Mouse (Mus musculus): ENCODE results near the gene Sit1. TPM values are rescaled to one million over a fixed set of nuclear protein-coding genes. Genes with fewer than 3 reads are reported as not detected.

Gene Sit1
- not detected for polyA plus RNA-seq (2014; fragmentation: Illumina TruSeq; extraction: RNeasy Lipid Tissue Mini Kit (QIAGEN cat#74804); ENCODE audit: low read depth, low replicate concordance)

DNA sequence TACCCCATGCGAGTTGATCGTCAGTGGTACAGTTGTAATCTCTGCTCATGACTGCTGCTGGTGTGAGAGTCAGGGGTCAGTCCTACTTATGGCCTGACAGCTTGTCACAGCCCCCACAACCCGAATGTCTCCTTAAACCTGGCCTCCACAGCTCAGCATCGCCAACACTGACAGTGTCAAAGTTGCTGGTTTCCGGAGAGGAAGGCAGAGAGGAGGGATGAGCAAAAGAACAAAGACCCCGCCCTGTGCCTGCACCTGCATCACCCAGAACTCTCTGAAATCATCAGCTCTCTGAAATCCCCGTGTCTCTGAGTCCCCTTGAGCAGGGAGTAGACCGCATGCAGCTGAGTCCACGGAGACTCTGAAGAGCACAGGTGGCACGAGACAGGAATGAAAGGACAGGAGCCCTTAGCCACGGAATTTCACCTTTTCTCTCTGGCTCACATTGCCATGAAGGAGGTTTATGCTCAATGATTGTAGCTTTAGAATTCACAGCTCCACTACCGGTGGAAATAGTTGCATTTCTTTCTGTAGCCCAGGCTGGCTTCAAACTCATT lies at the start of gene Sit1:
Gene Sit1 (minus strand): TSS at position 200 of the 557 bp plus-strand sequence.

DNA sequence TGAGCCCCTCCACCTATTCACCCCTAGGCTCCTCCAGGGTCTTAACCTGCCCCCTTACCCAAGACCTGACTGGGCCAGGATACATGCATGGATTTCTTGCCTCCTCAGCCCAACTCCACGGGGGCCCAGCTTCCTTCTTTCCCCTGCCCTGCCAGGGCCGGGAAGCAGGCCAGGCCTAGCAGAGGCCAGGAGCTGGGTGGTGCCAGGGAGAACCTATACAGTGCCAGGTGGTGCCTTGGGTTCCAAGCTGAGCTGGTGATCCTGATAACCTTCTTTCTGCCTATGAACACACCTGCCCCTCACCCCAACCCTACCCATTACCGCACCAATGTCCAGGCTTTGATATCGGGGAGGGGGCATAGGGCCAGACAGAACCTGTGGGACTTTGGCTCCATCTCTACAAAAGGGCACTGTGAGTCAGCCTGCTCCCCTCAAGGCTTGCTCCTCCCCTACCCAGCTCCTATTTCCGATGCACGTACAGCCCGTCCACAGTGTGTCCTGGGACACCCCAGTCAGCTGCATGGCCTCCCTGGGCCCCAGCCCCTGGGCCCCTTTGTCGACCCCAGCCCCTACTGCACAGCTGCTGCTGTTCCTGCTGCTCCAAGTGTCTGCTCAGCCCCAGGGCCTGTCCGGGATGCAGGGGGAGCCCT lies 23.1 kb upstream of the Sit1 start, which contains the start of gene Car9:
Gene Car9 (plus strand): TSS at position 431 of the 650 bp plus-strand sequence.

DNA sequence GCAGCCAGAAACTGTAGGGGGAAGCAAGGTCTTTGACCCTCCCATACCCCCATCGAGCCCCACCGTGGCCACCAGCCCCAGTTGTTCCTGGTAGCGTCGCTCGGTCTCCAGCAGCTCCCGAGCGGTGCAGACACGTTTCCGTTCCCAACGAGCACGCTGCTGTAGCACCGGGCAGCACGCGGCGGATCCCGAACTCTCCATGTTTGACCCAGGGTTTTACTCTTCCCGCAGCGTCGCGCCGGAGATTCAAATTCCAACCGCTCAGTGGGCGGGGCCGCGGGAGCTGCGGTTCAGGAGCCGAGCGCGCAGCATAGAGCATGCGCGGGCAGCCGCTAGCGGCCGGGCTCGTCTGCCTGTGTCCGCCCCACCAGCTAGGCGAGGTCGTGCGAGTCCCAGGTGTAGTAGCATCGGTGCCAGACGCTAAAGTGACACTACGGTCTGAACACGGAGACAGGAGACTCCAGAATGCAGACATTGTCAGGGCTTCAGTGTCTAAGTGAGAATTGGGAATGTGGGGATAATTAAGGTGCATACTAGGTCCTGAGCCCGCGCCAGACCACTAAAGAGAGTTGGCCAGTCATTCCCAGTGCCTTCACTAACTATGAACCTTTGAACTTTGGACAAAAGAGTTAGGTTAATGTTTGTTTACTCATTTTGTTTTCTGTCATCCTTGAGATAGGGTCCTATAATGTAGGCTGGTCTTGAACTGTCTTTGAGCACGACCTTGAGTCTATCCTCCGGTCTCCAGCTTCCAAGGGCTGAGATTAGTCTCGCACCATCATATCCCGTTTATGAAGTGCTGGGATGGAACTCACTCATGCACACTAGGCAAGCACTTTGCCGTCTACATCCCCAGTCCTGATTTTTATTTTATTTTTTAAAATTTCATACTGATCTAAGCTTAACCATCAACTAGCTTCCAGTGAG lies 16.1 kb upstream of the Sit1 start, which contains the start of gene Arhgef39:
Gene Arhgef39 (minus strand): TSS at position 289 of the 927 bp plus-strand sequence.

DNA sequence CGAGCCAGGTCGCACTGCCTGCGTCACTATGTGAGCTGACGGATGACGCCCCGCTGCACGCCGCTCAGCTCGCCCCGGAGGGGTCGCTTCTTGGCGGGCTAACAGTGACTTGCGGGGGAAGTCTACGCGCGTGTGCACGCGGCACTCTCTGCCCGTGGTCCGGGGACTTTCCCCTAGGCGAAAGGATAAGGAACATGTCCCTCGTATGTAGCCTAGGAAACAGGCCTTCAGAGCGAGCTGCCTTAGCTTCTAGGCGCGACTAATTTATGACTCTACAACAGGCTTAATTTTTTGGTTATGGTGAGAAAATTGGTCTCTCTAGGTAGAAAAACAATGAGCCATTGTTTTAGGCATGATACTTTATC lies 9.3 kb upstream of the Sit1 start, which contains the start of gene Ccdc107:
Gene Ccdc107 (plus strand): TSS at position 80 of the 365 bp plus-strand sequence.

DNA sequence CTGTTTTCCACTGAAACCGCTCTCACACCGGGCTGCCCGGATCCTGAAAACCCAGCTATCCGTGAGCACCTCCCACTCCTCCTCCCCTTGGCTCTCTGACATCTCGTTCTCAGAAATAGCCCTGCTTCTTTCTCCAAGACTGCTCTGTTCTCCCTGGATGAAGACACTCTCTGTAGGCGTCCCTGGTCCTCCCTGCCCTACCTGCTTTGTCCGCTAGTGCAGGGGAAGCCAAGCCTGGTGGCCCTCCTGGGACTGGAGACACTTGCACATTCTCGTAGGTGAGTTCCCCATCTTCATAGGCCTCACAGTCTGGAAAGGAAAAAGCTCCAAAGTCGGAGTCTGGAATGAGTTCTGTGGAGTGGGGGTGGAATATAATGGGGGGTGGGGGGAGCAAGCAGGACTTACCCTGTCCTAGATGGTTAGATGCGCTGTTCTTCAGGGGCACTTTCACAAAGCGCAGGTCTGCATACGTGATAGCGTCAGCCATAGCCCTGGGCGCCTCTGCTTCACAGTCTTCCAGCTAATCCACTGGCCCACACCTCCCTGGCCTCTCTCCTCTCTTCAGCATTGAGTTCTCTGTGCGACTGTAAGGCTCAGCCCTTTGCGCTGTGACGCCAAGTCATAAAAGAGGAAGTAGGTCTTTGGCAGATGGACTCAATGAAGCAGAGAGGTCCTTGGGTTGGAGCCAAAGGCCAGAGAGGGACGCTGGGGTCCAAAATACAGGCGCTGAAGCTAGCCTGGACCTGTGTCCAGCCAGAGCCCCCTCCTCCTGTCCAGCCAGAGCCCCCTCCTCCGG lies 29.3 kb downstream of the Sit1 start, which contains the start of gene Cd72:
Gene Cd72 (minus strand): TSS at position 588 of the 796 bp plus-strand sequence.

DNA sequence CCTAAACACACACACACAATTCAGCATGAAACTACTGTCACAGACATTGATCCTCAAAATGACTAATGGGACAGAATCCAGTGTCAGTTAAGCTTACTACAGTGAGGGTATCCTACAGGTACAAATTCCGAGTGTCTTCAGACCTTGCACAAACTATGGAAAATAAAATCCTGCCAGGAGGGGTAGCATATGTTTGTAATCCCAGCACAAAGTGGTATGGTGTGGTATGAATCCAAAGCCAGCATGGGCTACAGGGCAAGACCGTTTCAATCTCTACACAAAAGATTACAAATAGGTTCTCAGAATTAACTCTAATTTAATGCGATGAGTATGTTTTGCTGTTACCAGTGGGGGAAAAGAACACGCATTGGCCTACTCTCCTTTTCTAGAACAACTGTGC lies 41.9 kb downstream of the Sit1 start, which contains the start of gene Tesk1:
Gene Tesk1 (plus strand): TSS at position 301 of the 400 bp plus-strand sequence.

Other genes with a start within 250 kb of the Sit1 start
- 38.0 TPM for gene Atp8b5, start 216.6 kb downstream of the Sit1 start, polyA plus RNA-seq (2014; fragmentation: Illumina TruSeq; extraction: RNeasy Lipid Tissue Mini Kit (QIAGEN cat#74804); ENCODE audit: low read depth, low replicate concordance)
- gene Rusc2, start 101.8 kb downstream of the Sit1 start, polyA plus RNA-seq (2014; fragmentation: Illumina TruSeq; extraction: RNeasy Lipid Tissue Mini Kit (QIAGEN cat#74804); ENCODE audit: low read depth, low replicate concordance) = 1.3 TPM
- gene Fam166b, start 54.6 kb downstream of the Sit1 start, polyA plus RNA-seq (2014; fragmentation: Illumina TruSeq; extraction: RNeasy Lipid Tissue Mini Kit (QIAGEN cat#74804); ENCODE audit: low read depth, low replicate concordance) = 0.35 TPM
- gene Tesk1, start 41.8 kb downstream of the Sit1 start, polyA plus RNA-seq (2014; fragmentation: Illumina TruSeq; extraction: RNeasy Lipid Tissue Mini Kit (QIAGEN cat#74804); ENCODE audit: low read depth, low replicate concordance) = 13.6 TPM
- 0.14 TPM for gene Cd72, start 29.1 kb downstream of the Sit1 start, polyA plus RNA-seq (2014; fragmentation: Illumina TruSeq; extraction: RNeasy Lipid Tissue Mini Kit (QIAGEN cat#74804); ENCODE audit: low read depth, low replicate concordance)
- 2.4 TPM for gene Ccdc107, start 9.2 kb upstream of the Sit1 start, polyA plus RNA-seq (2014; fragmentation: Illumina TruSeq; extraction: RNeasy Lipid Tissue Mini Kit (QIAGEN cat#74804); ENCODE audit: low read depth, low replicate concordance)
- 5.1 TPM for gene Arhgef39, start 16.0 kb upstream of the Sit1 start, polyA plus RNA-seq (2014; fragmentation: Illumina TruSeq; extraction: RNeasy Lipid Tissue Mini Kit (QIAGEN cat#74804); ENCODE audit: low read depth, low replicate concordance)
- gene Car9, start 23.2 kb upstream of the Sit1 start, polyA plus RNA-seq (2014; fragmentation: Illumina TruSeq; extraction: RNeasy Lipid Tissue Mini Kit (QIAGEN cat#74804); ENCODE audit: low read depth, low replicate concordance) = not detected
- gene Tpm2, start 40.0 kb upstream of the Sit1 start, polyA plus RNA-seq (2014; fragmentation: Illumina TruSeq; extraction: RNeasy Lipid Tissue Mini Kit (QIAGEN cat#74804); ENCODE audit: low read depth, low replicate concordance) = 2.8 TPM
- gene Creb3, start 78.6 kb upstream of the Sit1 start, polyA plus RNA-seq (2014; fragmentation: Illumina TruSeq; extraction: RNeasy Lipid Tissue Mini Kit (QIAGEN cat#74804); ENCODE audit: low read depth, low replicate concordance) = 12.2 TPM
- gene Tln1, start 79.0 kb upstream of the Sit1 start, polyA plus RNA-seq (2014; fragmentation: Illumina TruSeq; extraction: RNeasy Lipid Tissue Mini Kit (QIAGEN cat#74804); ENCODE audit: low read depth, low replicate concordance) = 39.2 TPM
- 2.8 TPM for gene Rgp1, start 95.0 kb upstream of the Sit1 start, polyA plus RNA-seq (2014; fragmentation: Illumina TruSeq; extraction: RNeasy Lipid Tissue Mini Kit (QIAGEN cat#74804); ENCODE audit: low read depth, low replicate concordance)
- 8.7 TPM for gene Gba2, start 95.1 kb upstream of the Sit1 start, polyA plus RNA-seq (2014; fragmentation: Illumina TruSeq; extraction: RNeasy Lipid Tissue Mini Kit (QIAGEN cat#74804); ENCODE audit: low read depth, low replicate concordance)
- gene Msmp, start 100.8 kb upstream of the Sit1 start, polyA plus RNA-seq (2014; fragmentation: Illumina TruSeq; extraction: RNeasy Lipid Tissue Mini Kit (QIAGEN cat#74804); ENCODE audit: low read depth, low replicate concordance) = not detected
- gene Npr2, start 148.2 kb upstream of the Sit1 start, polyA plus RNA-seq (2014; fragmentation: Illumina TruSeq; extraction: RNeasy Lipid Tissue Mini Kit (QIAGEN cat#74804); ENCODE audit: low read depth, low replicate concordance) = 0.94 TPM
- 7.7 TPM for gene Spag8, start 169.9 kb upstream of the Sit1 start, polyA plus RNA-seq (2014; fragmentation: Illumina TruSeq; extraction: RNeasy Lipid Tissue Mini Kit (QIAGEN cat#74804); ENCODE audit: low read depth, low replicate concordance)
- gene Hint2, start 172.7 kb upstream of the Sit1 start, polyA plus RNA-seq (2014; fragmentation: Illumina TruSeq; extraction: RNeasy Lipid Tissue Mini Kit (QIAGEN cat#74804); ENCODE audit: low read depth, low replicate concordance) = 0.91 TPM
- gene Tmem8b, start 185.2 kb upstream of the Sit1 start, polyA plus RNA-seq (2014; fragmentation: Illumina TruSeq; extraction: RNeasy Lipid Tissue Mini Kit (QIAGEN cat#74804); ENCODE audit: low read depth, low replicate concordance) = 11.4 TPM
- 179 TPM for gene Fam221b, start 185.4 kb upstream of the Sit1 start, polyA plus RNA-seq (2014; fragmentation: Illumina TruSeq; extraction: RNeasy Lipid Tissue Mini Kit (QIAGEN cat#74804); ENCODE audit: low read depth, low replicate concordance)
- not detected for gene Olfr70, start 217.1 kb upstream of the Sit1 start, polyA plus RNA-seq (2014; fragmentation: Illumina TruSeq; extraction: RNeasy Lipid Tissue Mini Kit (QIAGEN cat#74804); ENCODE audit: low read depth, low replicate concordance)
- not detected for gene Olfr71, start 226.5 kb upstream of the Sit1 start, polyA plus RNA-seq (2014; fragmentation: Illumina TruSeq; extraction: RNeasy Lipid Tissue Mini Kit (QIAGEN cat#74804); ENCODE audit: low read depth, low replicate concordance)
- not detected for gene Hrct1, start 243.5 kb upstream of the Sit1 start, polyA plus RNA-seq (2014; fragmentation: Illumina TruSeq; extraction: RNeasy Lipid Tissue Mini Kit (QIAGEN cat#74804); ENCODE audit: low read depth, low replicate concordance)
- 1.9 TPM for gene Spaar, start 246.3 kb upstream of the Sit1 start, polyA plus RNA-seq (2014; fragmentation: Illumina TruSeq; extraction: RNeasy Lipid Tissue Mini Kit (QIAGEN cat#74804); ENCODE audit: low read depth, low replicate concordance)

All from testis, adult 10 weeks (tissue).